Mouse (Mus musculus): ENCODE results near the gene Atp8a2. TPM values are rescaled to one million over a fixed set of nuclear protein-coding genes. Genes with fewer than 3 reads are reported as not detected.
"Not testable (repeated sequence)": the region's sequence is repeated elsewhere in the genome, so short reads cannot be mapped to it uniquely, and the experiment has no call there.

Atp8a2 gene
- polyA plus RNA-seq, 1 experiment = 0.36 TPM

- Histone ChIP-seq H3K27me3 (replicated peaks; ENCODE audit: control insufficient read depth, insufficient read depth, low read length) (no peaks in the 10 kb centered on the region), H3K4me3 (ENCODE audit: insufficient read depth, low read depth, low read length) (no peak overlapping the region), H3K4me1 (ENCODE audit: control insufficient read depth, insufficient read depth, low read length) (no peaks in the 10 kb centered on the region), H3K27ac (ENCODE audit: insufficient read depth, low read depth, low read length) (no peak overlapping the region), H3K36me3 (ENCODE audit: control insufficient read depth, insufficient read depth, low read length) (no peaks in the 10 kb centered on the region)
- TF ChIP-seq POLR2A (IDR thresholded peaks at IDR 0.05; ENCODE audit: low read depth, low read length) = no peak
- no peak for TF ChIP-seq CTCF (conservative IDR thresholded peaks at IDR 0.05; ENCODE audit: insufficient read depth, insufficient read length, low read depth, low read length)
- 71% methylated on average over 10 of the region's 10 CpGs for WGBS
- DNase-seq = no peak
Measured at GRCm38 (mm10) chr14:59836876-59837543, 360.0 kb downstream of the Atp8a2 start.

- Histone ChIP-seq H3K27me3 (replicated peaks; ENCODE audit: control insufficient read depth, insufficient read depth, low read length) (no peaks in the 10 kb centered on the region), H3K36me3 (ENCODE audit: control insufficient read depth, insufficient read depth, low read length) (no peaks in the 10 kb centered on the region), H3K27ac (ENCODE audit: insufficient read depth, low read depth, low read length) (no peak overlapping the region), H3K4me3 (ENCODE audit: insufficient read depth, low read depth, low read length) (no peak overlapping the region), H3K4me1 (ENCODE audit: control insufficient read depth, insufficient read depth, low read length) (no peaks in the 10 kb centered on the region)
- TF ChIP-seq POLR2A (IDR thresholded peaks at IDR 0.05; ENCODE audit: low read depth, low read length) = no peak
- no peak for TF ChIP-seq CTCF (conservative IDR thresholded peaks at IDR 0.05; ENCODE audit: insufficient read depth, insufficient read length, low read depth, low read length)
- 70% methylated on average over 5 of the region's 5 CpGs for WGBS
- DNase-seq = no peak
Measured at GRCm38 (mm10) chr14:59829580-59829979, 367.4 kb downstream of the Atp8a2 start.

- H3K36me3 ChIP-seq (ENCODE audit: control insufficient read depth, insufficient read depth, low read length) = no peaks in the 10 kb centered on the region
- TF ChIP-seq CTCF (conservative IDR thresholded peaks at IDR 0.05; ENCODE audit: insufficient read depth, insufficient read length, low read depth, low read length) = no peak
- TF ChIP-seq POLR2A (IDR thresholded peaks at IDR 0.05; ENCODE audit: low read depth, low read length) = no peak
- no peak overlapping the region for H3K27ac ChIP-seq (ENCODE audit: insufficient read depth, low read depth, low read length)
- no peaks in the 10 kb centered on the region for H3K27me3 ChIP-seq (replicated peaks; ENCODE audit: control insufficient read depth, insufficient read depth, low read length)
- 49% methylated on average over 5 of the region's 5 CpGs for WGBS
- no peak overlapping the region for H3K4me3 ChIP-seq (ENCODE audit: insufficient read depth, low read depth, low read length)
- H3K4me1 ChIP-seq (ENCODE audit: control insufficient read depth, insufficient read depth, low read length) = no peaks in the 10 kb centered on the region
- DNase-seq = no peak
Measured at GRCm38 (mm10) chr14:59827409-59827808, 369.6 kb downstream of the Atp8a2 start.

- Histone ChIP-seq H3K4me3 (ENCODE audit: insufficient read depth, low read depth, low read length) (no peak overlapping the region), H3K27ac (ENCODE audit: insufficient read depth, low read depth, low read length) (no peak overlapping the region), H3K27me3 (replicated peaks; ENCODE audit: control insufficient read depth, insufficient read depth, low read length) (no peaks in the 10 kb centered on the region), H3K36me3 (ENCODE audit: control insufficient read depth, insufficient read depth, low read length) (no peaks in the 10 kb centered on the region), H3K4me1 (ENCODE audit: control insufficient read depth, insufficient read depth, low read length) (no peaks in the 10 kb centered on the region)
- no peak for DNase-seq
- WGBS = 73% methylated on average over 3 of the region's 3 CpGs
- TF ChIP-seq CTCF (conservative IDR thresholded peaks at IDR 0.05; ENCODE audit: insufficient read depth, insufficient read length, low read depth, low read length) = no peak
- TF ChIP-seq POLR2A (IDR thresholded peaks at IDR 0.05; ENCODE audit: low read depth, low read length) = no peak
Measured at GRCm38 (mm10) chr14:59820115-59820419, 376.9 kb downstream of the Atp8a2 start.

GRCm38 (mm10) chr14:59819215-59820114, 377.5 kb downstream of the Atp8a2 start:
- Histone ChIP-seq H3K27me3 (replicated peaks; ENCODE audit: control insufficient read depth, insufficient read depth, low read length) (no peaks in the 10 kb centered on the region), H3K27ac (ENCODE audit: insufficient read depth, low read depth, low read length) (no peak overlapping the region), H3K36me3 (ENCODE audit: control insufficient read depth, insufficient read depth, low read length) (no peaks in the 10 kb centered on the region), H3K4me1 (ENCODE audit: control insufficient read depth, insufficient read depth, low read length) (no peaks in the 10 kb centered on the region), H3K4me3 (ENCODE audit: insufficient read depth, low read depth, low read length) (no peak overlapping the region)
- no peak for TF ChIP-seq CTCF (conservative IDR thresholded peaks at IDR 0.05; ENCODE audit: insufficient read depth, insufficient read length, low read depth, low read length)
- no peak for TF ChIP-seq POLR2A (IDR thresholded peaks at IDR 0.05; ENCODE audit: low read depth, low read length)
- no peak for DNase-seq
- WGBS = 64% methylated on average over 5 of the region's 5 CpGs

- H3K27me3 ChIP-seq (replicated peaks; ENCODE audit: control insufficient read depth, insufficient read depth, low read length); H3K4me1 ChIP-seq (ENCODE audit: control insufficient read depth, insufficient read depth, low read length); H3K4me3 ChIP-seq (ENCODE audit: insufficient read depth, low read depth, low read length); DNase-seq; H3K27ac ChIP-seq (ENCODE audit: insufficient read depth, low read depth, low read length); H3K36me3 ChIP-seq (ENCODE audit: control insufficient read depth, insufficient read depth, low read length): not testable (repeated sequence)
- WGBS = 94% methylated on average over 2 of the region's 2 CpGs
Measured at GRCm38 (mm10) chr14:59810316-59810715, 386.7 kb downstream of the Atp8a2 start.

- DNase-seq = no peak
- H3K4me3 ChIP-seq (ENCODE audit: insufficient read depth, low read depth, low read length) = no peak overlapping the region
- TF ChIP-seq CTCF (conservative IDR thresholded peaks at IDR 0.05; ENCODE audit: insufficient read depth, insufficient read length, low read depth, low read length) (no peak), POLR2A (IDR thresholded peaks at IDR 0.05; ENCODE audit: low read depth, low read length) (no peak)
- no peaks in the 10 kb centered on the region for H3K4me1 ChIP-seq (ENCODE audit: control insufficient read depth, insufficient read depth, low read length)
- no peaks in the 10 kb centered on the region for H3K36me3 ChIP-seq (ENCODE audit: control insufficient read depth, insufficient read depth, low read length)
- H3K27me3 ChIP-seq (replicated peaks; ENCODE audit: control insufficient read depth, insufficient read depth, low read length) = no peaks in the 10 kb centered on the region; the same call in 1 of the 2 replicates
- 72% methylated on average over 4 of the region's 4 CpGs for WGBS
- no peak overlapping the region for H3K27ac ChIP-seq (ENCODE audit: insufficient read depth, low read depth, low read length)
Measured at GRCm38 (mm10) chr14:59809790-59810189, 387.2 kb downstream of the Atp8a2 start.

Measured in kidney, adult 2 months (tissue).